Mouse (Mus musculus): ENCODE measurements at regions not wholly inside any gene's neighbourhood (a gene's known extent, or its start where the extent isn't known, plus 50 kb on each side); places are given as distances from the start of the nearest gene placed in this dataset.

- TF ChIP-seq POLR2A (IDR thresholded peaks at IDR 0.05; ENCODE audit: extremely low read depth, insufficient read depth, low read length), result no peak
- no peak for TF ChIP-seq CTCF (IDR thresholded peaks at IDR 0.05; ENCODE audit: low read depth, low read length)
Observed at GRCm38 (mm10) chr1:142055207-142055606, 1585.3 kb upstream of the B3galt2 start.
